Mouse (Mus musculus): Measurements from ENCODE around the gene Nutf2. TPM values are rescaled to one million over a fixed set of nuclear protein-coding genes. Genes with fewer than 3 reads are reported as not detected.

Gene Nutf2
- polyA plus RNA-seq, 1 experiment = 258 TPM

- no peak for TF ChIP-seq USF1 (IDR thresholded peaks at IDR 0.05; ENCODE audit: low read depth)
- TF ChIP-seq CTCF (IDR thresholded peaks at IDR 0.05; ENCODE audit: control insufficient read depth, insufficient read depth, insufficient read length) = peak; percentile 28
- H3ac ChIP-seq (ENCODE audit: control insufficient read depth, insufficient read length, low read depth) = no peak overlapping the region
- H3K79me3 ChIP-seq (ENCODE audit: low read depth) = no peaks in the 10 kb centered on the region
- no peaks in the 10 kb centered on the region for H3K36me3 ChIP-seq (ENCODE audit: control insufficient read depth, insufficient read depth)
- peaks cover 8% of the 10 kb centered on the region for H3K27me3 ChIP-seq (ENCODE audit: control insufficient read depth, insufficient read depth, insufficient read length)
- no peaks in the 10 kb centered on the region for H3K79me2 ChIP-seq (ENCODE audit: control insufficient read depth, insufficient read depth)
- H3K4me3 ChIP-seq (ENCODE audit: insufficient read depth, poor library complexity, severe bottlenecking) = no peak overlapping the region
These were observed 25.1 kb upstream of the Nutf2 start for GRCm38 (mm10) chr8:105835318-105835717.

- Histone ChIP-seq H3K4me3 (ENCODE audit: insufficient read depth, poor library complexity, severe bottlenecking) (no peak overlapping the region), H3K36me3 (ENCODE audit: control insufficient read depth, insufficient read depth) (no peaks in the 10 kb centered on the region), H3K79me3 (ENCODE audit: low read depth) (no peaks in the 10 kb centered on the region), H3ac (ENCODE audit: control insufficient read depth, insufficient read length, low read depth) (no peak overlapping the region), H3K79me2 (ENCODE audit: control insufficient read depth, insufficient read depth) (no peaks in the 10 kb centered on the region), H3K27me3 (ENCODE audit: control insufficient read depth, insufficient read depth, insufficient read length) (peaks cover 3% of the 10 kb centered on the region)
- TF ChIP-seq CTCF (IDR thresholded peaks at IDR 0.05; ENCODE audit: control insufficient read depth, insufficient read depth, insufficient read length) (no peak), USF1 (IDR thresholded peaks at IDR 0.05; ENCODE audit: low read depth) (no peak), MAX (IDR thresholded peaks at IDR 0.05) (no peak), FOSL1 (IDR thresholded peaks at IDR 0.05; ENCODE audit: insufficient read depth, low read length, poor library complexity, severe bottlenecking) (no peak), MYOG (IDR thresholded peaks at IDR 0.05; ENCODE audit: control insufficient read depth, extremely low read depth, insufficient read length) (no peak), CEBPB (IDR thresholded peaks at IDR 0.05; ENCODE audit: low read depth) (no peak), MYOD1 (IDR thresholded peaks at IDR 0.05; ENCODE audit: control insufficient read depth, insufficient read length, low read depth) (no peak)
These were observed 23.4 kb upstream of the Nutf2 start for GRCm38 (mm10) chr8:105836991-105837390.

GRCm38 (mm10) chr8:105839209-105839608 lies 21.2 kb upstream of the Nutf2 start:
- H3K4me3 ChIP-seq (ENCODE audit: insufficient read depth, poor library complexity, severe bottlenecking) = no peak overlapping the region
- no peaks in the 10 kb centered on the region for H3K27me3 ChIP-seq (ENCODE audit: control insufficient read depth, insufficient read depth, insufficient read length)
- no peaks in the 10 kb centered on the region for H3K79me2 ChIP-seq (ENCODE audit: control insufficient read depth, insufficient read depth)
- peaks cover 11% of the 10 kb centered on the region for H3K36me3 ChIP-seq (ENCODE audit: control insufficient read depth, insufficient read depth)
- H3ac ChIP-seq (ENCODE audit: control insufficient read depth, insufficient read length, low read depth) = no peak overlapping the region
- no peak for TF ChIP-seq CTCF (IDR thresholded peaks at IDR 0.05; ENCODE audit: control insufficient read depth, insufficient read depth, insufficient read length)
- no peak for TF ChIP-seq MYOG (IDR thresholded peaks at IDR 0.05; ENCODE audit: control insufficient read depth, extremely low read depth, insufficient read length)
- TF ChIP-seq MAX (IDR thresholded peaks at IDR 0.05) = no peak
- no peak for TF ChIP-seq CEBPB (IDR thresholded peaks at IDR 0.05; ENCODE audit: low read depth)
- TF ChIP-seq MYOD1 (IDR thresholded peaks at IDR 0.05; ENCODE audit: control insufficient read depth, insufficient read length, low read depth) = no peak
- no peak for TF ChIP-seq FOSL1 (IDR thresholded peaks at IDR 0.05; ENCODE audit: insufficient read depth, low read length, poor library complexity, severe bottlenecking)
- TF ChIP-seq USF1 (IDR thresholded peaks at IDR 0.05; ENCODE audit: low read depth) = no peak
- no peaks in the 10 kb centered on the region for H3K79me3 ChIP-seq (ENCODE audit: low read depth)

- peaks cover 25% of the 10 kb centered on the region for H3K79me2 ChIP-seq (ENCODE audit: control insufficient read depth, insufficient read depth)
- H3K27me3 ChIP-seq (ENCODE audit: control insufficient read depth, insufficient read depth, insufficient read length) = no peaks in the 10 kb centered on the region
- H3K36me3 ChIP-seq (ENCODE audit: control insufficient read depth, insufficient read depth) = peaks cover 50% of the 10 kb centered on the region
- TF ChIP-seq CTCF (IDR thresholded peaks at IDR 0.05; ENCODE audit: control insufficient read depth, insufficient read depth, insufficient read length) (no peak), CEBPB (IDR thresholded peaks at IDR 0.05; ENCODE audit: low read depth) (no peak), USF1 (IDR thresholded peaks at IDR 0.05; ENCODE audit: low read depth) (no peak), MYOG (IDR thresholded peaks at IDR 0.05; ENCODE audit: control insufficient read depth, extremely low read depth, insufficient read length) (no peak), MAX (IDR thresholded peaks at IDR 0.05) (no peak), MYOD1 (IDR thresholded peaks at IDR 0.05; ENCODE audit: control insufficient read depth, insufficient read length, low read depth) (no peak), FOSL1 (IDR thresholded peaks at IDR 0.05; ENCODE audit: insufficient read depth, low read length, poor library complexity, severe bottlenecking) (no peak)
- peaks cover 8% of the 10 kb centered on the region for H3K79me3 ChIP-seq (ENCODE audit: low read depth)
- H3K4me3 ChIP-seq (ENCODE audit: insufficient read depth, poor library complexity, severe bottlenecking) = no peak overlapping the region
- no peak overlapping the region for H3ac ChIP-seq (ENCODE audit: control insufficient read depth, insufficient read length, low read depth)
These were observed 13.7 kb upstream of the Nutf2 start for GRCm38 (mm10) chr8:105846678-105847077.

GRCm38 (mm10) chr8:105850014-105850413 lies 10.4 kb upstream of the Nutf2 start:
- TF ChIP-seq FOSL1 (IDR thresholded peaks at IDR 0.05; ENCODE audit: insufficient read depth, low read length, poor library complexity, severe bottlenecking) (no peak), MYOG (IDR thresholded peaks at IDR 0.05; ENCODE audit: control insufficient read depth, extremely low read depth, insufficient read length) (no peak), CEBPB (IDR thresholded peaks at IDR 0.05; ENCODE audit: low read depth) (no peak), CTCF (IDR thresholded peaks at IDR 0.05; ENCODE audit: control insufficient read depth, insufficient read depth, insufficient read length) (no peak), MYOD1 (IDR thresholded peaks at IDR 0.05; ENCODE audit: control insufficient read depth, insufficient read length, low read depth) (no peak), MAX (IDR thresholded peaks at IDR 0.05) (no peak), USF1 (IDR thresholded peaks at IDR 0.05; ENCODE audit: low read depth) (no peak)
- H3ac ChIP-seq (ENCODE audit: control insufficient read depth, insufficient read length, low read depth) = no peak overlapping the region
- H3K79me3 ChIP-seq (ENCODE audit: low read depth) = peaks cover 8% of the 10 kb centered on the region
- peaks cover 34% of the 10 kb centered on the region for H3K36me3 ChIP-seq (ENCODE audit: control insufficient read depth, insufficient read depth)
- no peaks in the 10 kb centered on the region for H3K27me3 ChIP-seq (ENCODE audit: control insufficient read depth, insufficient read depth, insufficient read length)
- H3K4me3 ChIP-seq (ENCODE audit: insufficient read depth, poor library complexity, severe bottlenecking) = no peak overlapping the region
- peaks cover 28% of the 10 kb centered on the region for H3K79me2 ChIP-seq (ENCODE audit: control insufficient read depth, insufficient read depth)

GRCm38 (mm10) chr8:105850611-105851010 lies 9.8 kb upstream of the Nutf2 start:
- H3K36me3 ChIP-seq (ENCODE audit: control insufficient read depth, insufficient read depth) = peaks cover 31% of the 10 kb centered on the region
- H3K79me3 ChIP-seq (ENCODE audit: low read depth) = peaks cover 8% of the 10 kb centered on the region
- peaks cover 34% of the 10 kb centered on the region for H3K79me2 ChIP-seq (ENCODE audit: control insufficient read depth, insufficient read depth)
- H3ac ChIP-seq (ENCODE audit: control insufficient read depth, insufficient read length, low read depth) = peak overlapping the region; percentile 30
- H3K27me3 ChIP-seq (ENCODE audit: control insufficient read depth, insufficient read depth, insufficient read length) = no peaks in the 10 kb centered on the region
- H3K4me3 ChIP-seq (ENCODE audit: insufficient read depth, poor library complexity, severe bottlenecking) = peak overlapping the region; percentile 28
- TF ChIP-seq MYOD1 (IDR thresholded peaks at IDR 0.05; ENCODE audit: control insufficient read depth, insufficient read length, low read depth) (no peak), USF1 (IDR thresholded peaks at IDR 0.05; ENCODE audit: low read depth) (no peak), CTCF (IDR thresholded peaks at IDR 0.05; ENCODE audit: control insufficient read depth, insufficient read depth, insufficient read length) (no peak), CEBPB (IDR thresholded peaks at IDR 0.05; ENCODE audit: low read depth) (no peak), FOSL1 (IDR thresholded peaks at IDR 0.05; ENCODE audit: insufficient read depth, low read length, poor library complexity, severe bottlenecking) (no peak), MAX (IDR thresholded peaks at IDR 0.05) (no peak), MYOG (IDR thresholded peaks at IDR 0.05; ENCODE audit: control insufficient read depth, extremely low read depth, insufficient read length) (no peak)

All from C2C12 (cell line).